Mouse (Mus musculus) megakaryocyte progenitor cell, adult 5-6 weeks (primary cell): Measurements from ENCODE around the gene Slc6a19. TPM values are rescaled to one million over a fixed set of nuclear protein-coding genes. Genes with fewer than 3 reads are reported as not detected.

Experiments used
- ATAC-seq: replicated peaks from 2 replicates; pipeline ENCODE4 v1.8.0; 2016; ENCODE audit warnings: mild to moderate bottlenecking, moderate TSS enrichment, inconsistent platforms; ENCODE audit not compliant: poor library complexity
- total RNA-seq, 2 experiments: library from RNA; stranded (forward) in 1 of 2; stranded (reverse) in 1 of 2; fragments of 157-497, 149-512 nt in 1 of 2; fragments of 200-1000 nt in 1 of 2; gene quantifications; 2 replicates each; pipeline versions ENCODE4 v1.2.3 to v1.2.4; 2015 to 2017

Slc6a19 gene
- total RNA-seq (2015) (not detected in 2 replicates), total RNA-seq (2017) (not detected in 2 replicates)

- no peak for ATAC-seq
Observed at GRCm38 (mm10) chr13:73704694-73705325, at the start of gene Slc6a19. TSS of gene Slc6a19 (minus strand) at chr13:73704865.

DNA sequence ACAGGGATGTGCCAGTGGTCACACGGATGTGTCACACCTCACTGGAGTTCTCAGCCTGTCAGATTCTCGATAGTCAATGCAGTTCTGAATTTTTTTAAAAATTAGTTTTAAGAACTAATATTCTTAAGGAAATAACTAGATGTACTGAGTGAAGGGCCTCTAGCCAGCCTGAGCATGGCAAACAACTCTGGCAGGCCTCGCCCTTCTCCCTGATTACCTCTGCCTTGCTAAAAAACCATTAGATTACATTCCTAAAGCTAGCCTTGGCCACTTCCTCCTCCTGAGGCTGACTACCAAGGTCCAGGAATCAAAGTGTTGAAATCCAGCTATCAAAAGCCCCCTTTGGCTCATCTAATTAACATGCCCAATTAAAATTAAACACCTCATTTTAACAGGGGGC, 46.6 kb upstream of the Slc6a19 start:
- ATAC-seq = no peak

- ATAC-seq = no peak
Observed at GRCm38 (mm10) chr13:73750435-73750834, 45.8 kb upstream of the Slc6a19 start.

DNA sequence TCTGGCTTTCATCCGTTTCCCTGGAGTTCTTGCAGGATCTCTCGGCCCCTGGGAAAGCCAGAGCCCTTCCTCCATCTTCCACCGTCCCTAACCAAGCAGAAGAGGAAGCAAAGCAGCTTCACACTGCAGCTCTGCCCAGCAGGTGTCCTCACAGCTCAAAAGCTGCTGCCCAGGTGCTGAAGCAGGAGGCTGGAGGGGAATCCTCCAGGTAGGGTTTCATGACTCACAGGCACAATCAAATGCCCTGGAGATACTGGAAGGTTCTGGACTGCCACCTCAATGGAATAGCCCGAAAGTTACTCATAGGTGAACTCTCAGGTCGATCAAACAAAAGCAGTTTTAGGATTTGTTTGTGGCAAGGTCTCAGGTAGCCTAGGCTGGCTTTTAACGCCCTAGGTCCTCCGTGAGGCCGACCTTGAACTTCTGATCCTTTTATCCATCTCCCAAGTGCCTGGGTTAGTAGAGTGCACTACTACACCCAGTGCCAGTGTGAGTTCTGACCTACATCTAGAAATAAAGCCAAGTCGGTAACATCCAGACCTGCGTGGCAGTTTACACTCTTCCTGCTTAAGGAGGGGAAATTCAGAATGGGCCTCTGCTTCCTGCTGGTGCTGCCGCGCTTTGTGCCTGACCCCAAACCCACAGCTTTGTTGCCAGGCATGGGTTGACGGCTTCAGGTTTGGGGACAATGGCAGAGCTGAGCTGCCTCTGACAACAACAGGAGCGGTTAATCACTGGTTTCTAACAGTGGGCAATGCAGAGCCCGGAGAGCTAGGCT, 44.2 kb upstream of the Slc6a19 start:
- ATAC-seq = peak; percentile 59

DNA sequence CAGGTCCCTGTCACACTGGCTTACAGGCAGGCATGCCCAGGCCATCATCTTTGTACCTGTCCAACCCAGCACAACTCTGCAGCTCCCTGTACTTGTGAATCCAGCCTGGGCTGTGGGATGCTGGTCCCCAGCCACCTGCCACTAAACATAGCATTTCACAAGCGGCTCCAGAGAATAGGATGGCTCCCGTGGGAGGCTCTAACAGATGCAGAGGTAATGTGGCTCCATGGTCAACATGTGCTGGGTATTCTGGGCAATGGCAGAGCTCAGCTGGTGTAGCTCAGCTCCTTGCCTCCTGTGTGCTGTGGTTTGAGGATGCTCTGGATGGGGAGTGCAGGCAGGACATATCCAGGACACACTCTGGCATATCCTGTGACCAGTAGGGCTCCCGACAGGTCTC, 39.0 kb upstream of the Slc6a19 start:
- ATAC-seq = no peak

GRCm38 (mm10) chr13:73742944-73743343, 38.3 kb upstream of the Slc6a19 start:
- no peak for ATAC-seq

DNA sequence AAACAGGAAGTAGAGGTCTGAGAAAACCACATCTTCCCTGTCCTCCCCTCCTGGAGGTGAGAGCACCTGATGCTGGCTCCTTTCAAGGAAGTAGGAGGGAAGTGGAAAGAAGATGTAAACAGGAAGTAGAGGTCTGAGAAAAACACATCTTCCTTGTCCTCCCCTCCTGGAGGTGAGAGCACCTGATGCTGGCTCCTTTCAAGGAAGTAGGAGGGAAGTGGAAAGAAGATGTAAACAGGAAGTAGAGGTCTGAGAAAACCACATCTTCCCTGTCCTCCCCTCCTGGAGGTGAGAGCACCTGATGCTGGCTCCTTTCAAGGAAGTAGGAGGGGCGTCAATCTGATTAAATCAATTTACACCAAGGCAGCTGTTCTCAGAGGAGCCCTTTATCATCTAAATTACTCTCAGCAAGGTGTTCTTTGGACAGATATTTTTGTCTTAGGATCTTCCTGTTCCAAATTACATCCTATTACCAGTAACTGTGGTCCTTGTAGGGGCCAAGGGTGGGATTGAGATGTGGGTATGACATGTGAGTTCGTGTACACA, 35.8 kb upstream of the Slc6a19 start:
- ATAC-seq = 0 out of 2 replicates have a peak, but pooled peaks have one; percentile 16

GRCm38 (mm10) chr13:73736943-73737342, 32.3 kb upstream of the Slc6a19 start:
- ATAC-seq = peak; percentile 62

DNA sequence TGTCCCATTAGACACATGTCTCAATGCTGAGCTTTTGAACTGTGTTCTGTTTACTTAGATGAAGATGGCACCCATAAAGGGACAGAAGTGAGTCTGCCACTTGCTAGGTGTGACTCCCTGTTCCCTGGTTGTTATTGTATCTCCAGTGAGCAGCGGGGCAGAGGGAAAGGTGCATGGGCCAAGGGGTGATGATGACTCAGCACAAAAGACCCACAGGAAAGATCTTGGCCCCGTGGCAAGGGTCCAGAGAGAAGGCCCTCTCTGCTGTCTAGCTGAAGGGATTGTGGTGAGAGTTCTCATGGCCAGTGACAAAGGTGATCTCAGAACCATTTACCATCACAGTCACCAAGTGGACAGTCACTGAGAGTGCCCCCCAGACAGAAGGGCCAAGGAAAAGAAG, 31.3 kb upstream of the Slc6a19 start:
- no peak for ATAC-seq

- no peak for ATAC-seq
Observed at GRCm38 (mm10) chr13:73735270-73735669, 30.6 kb upstream of the Slc6a19 start.

- no peak for ATAC-seq
Observed at GRCm38 (mm10) chr13:73734379-73734778, 29.7 kb upstream of the Slc6a19 start.

DNA sequence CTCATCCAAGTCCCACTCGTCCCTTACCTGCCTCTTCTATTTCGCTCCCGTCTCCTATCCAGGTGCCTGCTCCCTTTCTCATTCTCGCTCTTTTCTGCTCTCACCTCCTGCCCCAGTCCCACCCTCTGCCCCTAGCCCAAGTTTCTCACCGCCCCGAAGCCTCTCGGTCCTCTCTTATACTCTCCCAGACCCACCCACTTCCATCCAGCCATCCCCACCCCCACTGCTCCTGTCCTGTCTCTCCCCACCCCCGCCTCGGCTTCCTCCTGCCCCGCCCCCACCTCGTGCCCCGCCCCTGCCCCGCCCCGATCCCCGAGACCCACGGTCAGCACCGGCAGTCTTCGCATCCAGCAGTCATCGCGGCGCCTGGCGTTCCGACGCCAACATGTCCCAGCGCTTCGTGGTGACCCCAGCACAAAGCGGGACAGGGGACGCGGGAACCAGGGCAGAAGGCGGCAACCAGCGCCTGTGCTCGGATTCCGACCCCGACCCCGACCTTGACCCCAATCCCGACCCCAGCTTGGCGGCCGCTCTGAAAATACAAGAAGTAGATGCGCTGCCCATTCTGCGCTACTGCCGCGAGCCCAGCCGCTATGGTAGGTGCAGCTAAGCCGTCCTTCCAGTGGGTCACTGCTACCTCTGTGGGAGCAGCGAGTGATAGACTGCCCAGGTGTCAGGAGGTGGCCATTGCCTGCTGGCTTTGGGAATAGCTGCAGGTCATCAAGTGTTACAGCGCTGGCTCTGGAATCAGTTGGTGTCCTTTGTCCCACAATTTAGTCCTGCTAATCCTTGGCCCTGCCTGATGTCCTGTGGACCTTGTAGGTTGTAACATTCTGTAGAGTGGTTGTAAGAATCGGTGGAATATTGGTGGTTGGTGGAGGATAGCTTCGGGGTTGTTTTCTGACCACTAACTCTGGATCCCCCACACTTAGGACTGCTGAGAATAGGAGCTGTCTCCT, 28.4 kb upstream of the Slc6a19 start, which contains the start of gene Slc12a7:
Slc12a7 (plus strand) TSS at position 353 of the 959 bp plus-strand sequence.
- peak; percentile 27; the same call in 1 of the 2 replicates for ATAC-seq

DNA sequence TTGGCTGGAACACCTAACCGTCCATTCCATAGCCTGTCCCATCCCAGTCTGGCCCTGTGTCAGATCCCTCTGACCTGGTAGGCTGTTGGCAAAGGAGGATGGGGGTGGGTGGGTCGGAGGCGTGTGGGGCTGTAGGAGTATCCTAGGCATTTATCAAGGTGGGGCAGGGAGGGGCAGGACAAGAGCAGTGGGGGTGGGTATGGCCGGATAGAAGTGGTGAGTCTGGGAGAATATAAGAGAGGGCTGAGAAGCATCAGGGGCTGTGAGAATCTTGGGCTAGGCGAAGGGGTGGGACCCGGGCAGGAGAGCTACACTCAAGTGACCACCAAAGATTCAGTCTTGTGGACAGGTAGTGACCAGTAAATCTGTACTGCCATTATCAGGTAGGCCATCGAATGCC, 27.6 kb upstream of the Slc6a19 start:
- ATAC-seq = no peak

GRCm38 (mm10) chr13:73730913-73731312, 26.2 kb upstream of the Slc6a19 start:
- no peak for ATAC-seq

- ATAC-seq = no peak
Observed at GRCm38 (mm10) chr13:73728633-73729032, 24.0 kb upstream of the Slc6a19 start.

DNA sequence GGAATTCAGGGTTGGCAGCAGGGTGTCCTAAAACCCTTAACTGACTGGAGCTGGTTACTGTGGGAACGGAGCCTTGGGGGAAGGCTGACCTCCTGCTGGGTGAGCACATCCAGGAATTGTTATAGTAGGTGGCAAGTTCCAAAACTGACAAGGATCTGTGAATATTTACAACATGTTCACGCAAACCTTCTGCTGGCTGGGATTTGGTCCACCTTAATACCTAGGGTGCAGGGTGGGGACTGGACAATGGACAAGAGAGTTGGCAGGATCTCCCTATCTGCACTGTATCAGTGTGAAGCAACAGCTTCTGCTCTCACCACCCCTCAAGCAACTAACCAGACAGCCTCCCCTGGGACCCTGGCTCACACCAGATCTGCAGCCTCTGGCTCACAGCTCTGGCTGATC, 23.0 kb upstream of the Slc6a19 start:
- ATAC-seq = no peak

- peak; percentile 89 for ATAC-seq
Observed at GRCm38 (mm10) chr13:73725315-73725714, 20.6 kb upstream of the Slc6a19 start.

GRCm38 (mm10) chr13:73723081-73723668, 18.5 kb upstream of the Slc6a19 start:
- ATAC-seq = peak; percentile 59

DNA sequence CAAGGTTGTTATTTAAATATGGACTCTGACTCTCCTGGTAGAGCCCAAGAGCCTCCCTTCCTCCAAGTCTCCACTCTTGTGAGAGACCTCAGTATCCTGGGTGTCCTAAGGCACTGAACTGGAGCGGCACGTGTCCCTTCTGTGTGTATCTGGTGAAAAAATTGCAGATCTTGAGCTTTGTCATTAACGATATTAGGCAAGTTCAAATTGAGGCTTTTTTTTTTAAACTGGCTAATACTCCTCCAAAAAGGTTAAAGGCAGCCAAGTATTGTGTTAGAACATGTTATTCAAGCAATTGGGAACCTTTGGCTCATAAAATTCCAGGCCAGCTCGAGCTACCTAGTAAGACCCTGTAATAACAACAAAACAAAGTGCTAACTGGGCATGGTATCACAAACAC, 15.6 kb upstream of the Slc6a19 start:
- no peak for ATAC-seq

DNA sequence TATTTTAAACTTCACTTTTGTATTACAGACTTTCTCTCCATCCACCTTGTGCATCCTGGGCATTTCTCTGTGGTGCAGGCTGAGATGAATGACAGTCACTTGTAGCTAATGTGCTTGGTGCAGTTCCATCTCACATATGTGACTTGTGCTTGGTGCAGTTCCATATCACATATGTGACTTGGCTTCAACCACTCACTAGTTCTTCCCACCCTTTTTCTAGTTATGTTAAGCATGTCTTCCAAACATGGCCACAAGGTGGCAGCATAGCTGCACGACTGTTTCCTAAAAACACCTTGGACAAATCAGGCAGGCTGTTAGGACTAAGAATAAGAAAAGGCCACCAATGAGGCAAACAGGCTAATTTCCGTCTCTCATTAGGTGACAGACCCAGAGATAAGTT, 13.6 kb upstream of the Slc6a19 start:
- ATAC-seq = peak; percentile 96
